Mouse (Mus musculus) lung, postnatal 0 days (tissue): ENCODE measurements around the gene Dolk. TPM values are rescaled to one million over a fixed set of nuclear protein-coding genes. Genes with fewer than 3 reads are reported as not detected.

Source experiments
- ATAC-seq: fragments of 200-750 bp; cut with Nextera tagmentation; 2 replicates; pipeline ENCODE4 v1.8.0; 2017; ENCODE audit warnings: moderate library complexity
- DNase-seq: peaks from one replicate; pipeline ENCODE4 v3.0.0-alpha.2; 2016; ENCODE audit warnings: low spot score
- H3K27ac ChIP-seq: fragments of 300-500 bp; sonication (generic); 2 replicates; pipeline ENCODE4 v1.5.1; 2014; ENCODE audit warnings: antibody characterized with exemption, mild to moderate bottlenecking, low read length, mixed read lengths
- H3K27me3 ChIP-seq: fragments of 300-500 bp; sonication (generic); replicated peaks from 2 replicates; pipeline ENCODE4 v1.6.1; 2014; ENCODE audit warnings: low read length, mixed read lengths; ENCODE audit not compliant: insufficient read depth
- H3K36me3 ChIP-seq: fragments of 300-500 bp; sonication (generic); 2 replicates; pipeline ENCODE4 v1.6.1; 2014; ENCODE audit warnings: low read length, mixed read lengths; ENCODE audit not compliant: insufficient read depth
- H3K4me1 ChIP-seq: fragments of 300-500 bp; sonication (generic); 2 replicates; pipeline ENCODE4 v1.6.1; 2014; ENCODE audit warnings: antibody characterized with exemption, low read depth, low read length, mixed read lengths; ENCODE audit not compliant: insufficient read depth
- H3K4me2 ChIP-seq: fragments of 300-500 bp; sonication (generic); replicated peaks from 2 replicates; pipeline ENCODE4 v1.6.1; 2014; ENCODE audit warnings: low read depth, mild to moderate bottlenecking, low read length, moderate library complexity, mixed read lengths
- H3K4me3 ChIP-seq: fragments of 300-500 bp; sonication (generic); 2 replicates; pipeline ENCODE4 v1.5.1; 2014; ENCODE audit warnings: low read depth, low read length
- H3K9ac ChIP-seq: fragments of 300-500 bp; sonication (generic); replicated peaks from 2 replicates; pipeline ENCODE4 v1.6.1; 2014; ENCODE audit warnings: low read depth, mild to moderate bottlenecking
- H3K9me3 ChIP-seq: fragments of 300-500 bp; sonication (generic); 2 replicates; pipeline ENCODE4 v1.6.1; 2016; ENCODE audit warnings: low read length, mixed read lengths
- CTCF ChIP-seq: IDR thresholded peaks from 2 replicates; pipeline ENCODE4 v1.5.1; 2016; ENCODE audit warnings: antibody characterized with exemption, mild to moderate bottlenecking
- EP300 ChIP-seq: IDR thresholded peaks from 2 replicates; pipeline ENCODE4 v1.6.1; 2016; ENCODE audit warnings: antibody characterized with exemption, mild to moderate bottlenecking, control low read depth
- WGBS: fragments of 180-500 bp; shearing (Covaris S2); extraction: QIAGEN DNeasy Blood & Tissue Kit; methylation state at CpG from one replicate; pipeline ENCODE4 v1.1.7; 2014; 5-methylcytosine and 5-hydroxymethylcytosine counted together
- polyA plus RNA-seq: library from polyadenylated mRNA; unstranded; fragments of >200 nt; fragmentation: Nextera tagmentation; extraction: Ambion mirVana; gene quantifications from 2 replicates; pipeline ENCODE4 v1.2.1, GENCODE M21; 2015

Dolk gene
- polyA plus RNA-seq: 24.1 TPM in 2 replicates

- Histone ChIP-seq H3K36me3 (no peaks in the 10 kb centered on the region), H3K27me3 (no peaks in the 10 kb centered on the region), H3K9me3 (no peaks in the 10 kb centered on the region), H3K4me2 (peak within 1 kb of the TSS; percentile 94), H3K4me3 (peak within 1 kb of the TSS; percentile 90), H3K27ac (peak within 1 kb of the TSS; percentile 54), H3K4me1 (peaks cover 15% of the 10 kb centered on the region; the same call in 1 of the 2 replicates), H3K9ac (peak within 1 kb of the TSS; percentile 63)
- under 1% methylated on average over 57 of the region's 68 CpGs for WGBS
- TF ChIP-seq EP300 (no peak), CTCF (no peak)
- ATAC-seq (peak; percentile 98), DNase-seq (peak; percentile 95)
Measured at GRCm38 (mm10) chr2:30286192-30287026, at the start of gene Dolk, which contains the start of gene Nup188. TSS of gene Dolk (minus strand) at chr2:30286334. TSS of gene Nup188 (plus strand) at chr2:30286397.

DNA sequence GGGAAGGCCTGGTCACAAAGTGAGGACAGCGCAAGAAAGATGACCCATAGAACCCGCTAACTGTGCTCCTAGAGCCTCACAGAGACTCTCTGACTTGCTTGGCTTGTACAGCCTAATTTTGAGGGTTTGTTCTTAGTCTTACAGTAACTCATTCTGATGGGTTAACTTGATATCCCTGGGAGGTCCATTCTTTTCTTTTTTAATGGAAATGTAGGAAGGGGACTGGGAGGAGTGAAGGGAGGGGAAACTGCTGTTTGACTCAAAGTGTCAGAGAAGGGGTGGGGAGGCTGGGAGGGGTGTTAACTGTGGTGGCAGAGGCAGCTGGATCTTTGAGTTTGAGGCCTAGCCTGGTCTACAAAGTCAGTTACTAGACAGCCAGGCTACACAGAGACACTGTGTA lies 49.2 kb upstream of the Dolk start:
- H3K4me3 ChIP-seq: no peak overlapping the region
- no peaks in the 10 kb centered on the region for H3K4me1 ChIP-seq
- H3K4me2 ChIP-seq: no peak overlapping the region
- no peak overlapping the region for H3K9ac ChIP-seq
- H3K27me3 ChIP-seq: no peaks in the 10 kb centered on the region
- peaks cover 46% of the 10 kb centered on the region; the same call in 1 of the 2 replicates for H3K36me3 ChIP-seq
- TF ChIP-seq EP300 (no peak), CTCF (no peak)
- 98% methylated on average over 2 of the region's 2 CpGs for WGBS
- H3K27ac ChIP-seq: no peak overlapping the region
- H3K9me3 ChIP-seq: no peaks in the 10 kb centered on the region
- no peak for ATAC-seq
- DNase-seq: no peak

GRCm38 (mm10) chr2:30328791-30329190 lies 42.7 kb upstream of the Dolk start:
- H3K27ac ChIP-seq: no peak overlapping the region
- DNase-seq (no peak), ATAC-seq (no peak)
- no peaks in the 10 kb centered on the region for H3K9me3 ChIP-seq
- H3K4me2 ChIP-seq: no peak overlapping the region
- no peak overlapping the region for H3K9ac ChIP-seq
- H3K36me3 ChIP-seq: peaks cover 36% of the 10 kb centered on the region
- no peak overlapping the region for H3K4me3 ChIP-seq
- TF ChIP-seq EP300 (no peak), CTCF (no peak)
- WGBS: 88% methylated on average over 3 of the region's 3 CpGs
- H3K4me1 ChIP-seq: no peaks in the 10 kb centered on the region
- no peaks in the 10 kb centered on the region for H3K27me3 ChIP-seq

DNA sequence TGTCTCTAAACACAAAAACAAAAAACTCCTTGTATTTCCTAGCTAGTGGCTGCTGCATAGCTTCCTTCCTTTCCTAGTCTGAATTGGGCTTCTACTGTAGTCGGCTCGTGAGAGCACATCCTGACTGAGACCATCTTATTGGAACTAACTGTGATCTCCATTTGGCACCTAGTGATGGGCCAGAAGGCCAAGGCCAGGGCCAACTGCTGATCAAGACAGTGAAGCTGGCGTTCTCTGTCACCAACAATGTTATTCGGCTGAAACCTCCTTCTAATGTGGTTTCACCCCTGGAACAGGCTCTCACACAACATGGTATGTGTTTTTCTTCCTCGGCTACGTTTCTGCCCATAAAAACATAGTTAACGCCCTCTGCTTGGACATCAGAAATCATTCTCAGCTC lies 41.1 kb upstream of the Dolk start:
- Histone ChIP-seq H3K27me3 (no peaks in the 10 kb centered on the region), H3K36me3 (peaks cover 36% of the 10 kb centered on the region), H3K9ac (no peak overlapping the region), H3K27ac (no peak overlapping the region), H3K4me2 (no peak overlapping the region), H3K4me3 (no peak overlapping the region), H3K9me3 (no peaks in the 10 kb centered on the region), H3K4me1 (no peaks in the 10 kb centered on the region)
- ATAC-seq: no peak
- 83% methylated on average over 7 of the region's 7 CpGs for WGBS
- no peak for TF ChIP-seq EP300
- DNase-seq: no peak

GRCm38 (mm10) chr2:30325296-30325695 lies 39.2 kb upstream of the Dolk start:
- Histone ChIP-seq H3K4me3 (no peak overlapping the region), H3K4me1 (no peaks in the 10 kb centered on the region), H3K27ac (no peak overlapping the region), H3K9ac (no peak overlapping the region), H3K36me3 (peaks cover 38% of the 10 kb centered on the region), H3K4me2 (no peak overlapping the region), H3K27me3 (no peaks in the 10 kb centered on the region), H3K9me3 (no peaks in the 10 kb centered on the region)
- no peak for DNase-seq
- no peak for ATAC-seq
- 93% methylated on average over 5 of the region's 5 CpGs for WGBS
- TF ChIP-seq EP300 (no peak), CTCF (no peak)

DNA sequence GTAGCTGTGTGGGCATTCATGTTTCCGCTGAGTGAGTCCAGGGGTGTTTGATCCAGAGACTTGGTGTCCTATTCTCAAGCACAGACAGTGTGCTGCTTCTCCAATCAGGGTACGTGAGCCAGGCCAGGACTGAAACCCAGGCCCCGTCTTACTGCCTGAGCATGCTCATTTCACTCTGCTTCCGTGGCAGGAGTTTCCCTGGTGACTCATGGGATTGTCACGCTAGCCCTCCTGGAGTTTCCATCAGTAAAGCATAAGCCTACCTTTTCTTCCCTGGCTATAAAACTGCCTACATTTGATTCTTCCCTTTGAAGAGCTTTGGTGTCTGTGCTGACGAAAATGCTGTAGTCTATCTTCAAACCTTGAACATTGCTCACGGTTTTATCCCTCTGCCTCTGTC lies 37.0 kb upstream of the Dolk start:
- Histone ChIP-seq H3K27ac (no peak overlapping the region), H3K4me2 (no peak overlapping the region), H3K27me3 (no peaks in the 10 kb centered on the region), H3K4me3 (no peak overlapping the region), H3K4me1 (no peaks in the 10 kb centered on the region), H3K36me3 (peaks cover 29% of the 10 kb centered on the region; the same call in 1 of the 2 replicates), H3K9ac (no peak overlapping the region), H3K9me3 (no peaks in the 10 kb centered on the region)
- DNase-seq: no peak
- no peak for ATAC-seq
- WGBS: 95% methylated on average over 7 of the region's 7 CpGs
- TF ChIP-seq CTCF (no peak), EP300 (no peak)
